Mouse (Mus musculus) CH12.LX (cell line): Measurements from ENCODE around the gene Kcnj10.

Experiments
- CHD1 ChIP-seq: IDR thresholded peaks from 2 replicates; pipeline ENCODE4 v1.6.1; 2012; ENCODE audit warnings: low read depth, low read length, improper control_type of control experiment, inconsistent platforms
- CTCF ChIP-seq, 2 experiments: IDR thresholded peaks in 1 of 2; conservative IDR thresholded peaks in 1 of 2; 2 replicates each; pipeline ENCODE4 v1.5.1; 2011 to 2012; ENCODE audit warnings: low read depth in 2 of 2, low read length in 2 of 2, improper control_type of control experiment in 1 of 2, inconsistent platforms in 1 of 2, mild to moderate bottlenecking in 1 of 2, moderate library complexity in 1 of 2
- ELF1 ChIP-seq: IDR thresholded peaks from 2 replicates; pipeline ENCODE4 v1.6.1; 2014; ENCODE audit warnings: low read depth, mild to moderate bottlenecking, inconsistent platforms, low read length, improper control_type of control experiment
- EP300 ChIP-seq: IDR thresholded peaks from 2 replicates; pipeline ENCODE4 v1.6.1; 2011; ENCODE audit warnings: low read length, improper control_type of control experiment
- HCFC1 ChIP-seq: IDR thresholded peaks from 2 replicates; pipeline ENCODE4 v1.6.1; 2012; ENCODE audit warnings: low read depth, mild to moderate bottlenecking, inconsistent platforms, low read length, improper control_type of control experiment
- IRF4 ChIP-seq: IDR thresholded peaks from 2 replicates; pipeline ENCODE4 v1.6.1; 2014; ENCODE audit warnings: low read depth, mild to moderate bottlenecking, inconsistent platforms, low read length, improper control_type of control experiment
- MEF2A ChIP-seq: IDR thresholded peaks from 2 replicates; pipeline ENCODE4 v1.6.1; 2014; ENCODE audit warnings: low read depth, mild to moderate bottlenecking, inconsistent platforms, low read length, improper control_type of control experiment, borderline replicate concordance
- POLR2A ChIP-seq: IDR thresholded peaks from 2 replicates; pipeline ENCODE4 v1.6.1; 2011; ENCODE audit warnings: low read depth, mild to moderate bottlenecking, improper control_type of control experiment, low read length
- RAD21 ChIP-seq: IDR thresholded peaks from 2 replicates; pipeline ENCODE4 v1.6.1; 2011; ENCODE audit warnings: low read depth, mild to moderate bottlenecking, low read length, improper control_type of control experiment, moderate library complexity
- ZC3H11A ChIP-seq: IDR thresholded peaks from 2 replicates; pipeline ENCODE4 v1.6.1; 2012; ENCODE audit warnings: low read depth, mild to moderate bottlenecking, inconsistent platforms, low read length, improper control_type of control experiment
- ZKSCAN1 ChIP-seq: IDR thresholded peaks from 2 replicates; pipeline ENCODE4 v1.6.1; 2012; ENCODE audit warnings: low read depth, inconsistent platforms, low read length, improper control_type of control experiment, borderline replicate concordance
- ZMIZ1 ChIP-seq: IDR thresholded peaks from 2 replicates; pipeline ENCODE4 v1.6.1; 2012; ENCODE audit warnings: low read depth, mild to moderate bottlenecking, inconsistent platforms, low read length, improper control_type of control experiment

DNA sequence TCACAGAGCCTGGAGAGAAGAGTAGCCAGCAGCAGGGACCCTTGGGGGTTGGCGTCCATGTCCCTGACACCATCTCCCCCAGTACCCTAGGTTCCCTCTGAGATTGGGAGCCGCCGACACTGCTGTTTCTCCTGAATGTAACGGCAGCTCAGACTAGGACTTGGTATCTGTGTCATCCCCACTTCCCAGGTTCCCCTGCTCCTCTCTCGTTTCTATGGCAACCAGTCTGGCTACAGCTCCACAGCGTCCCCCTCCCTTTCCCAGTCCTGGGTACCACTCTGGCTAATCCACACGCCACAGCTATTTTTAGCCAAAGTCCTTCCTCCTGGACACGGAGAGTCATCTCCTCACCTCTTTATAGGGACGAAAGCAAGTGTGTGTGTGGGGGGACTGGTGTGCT is 11.9 kb upstream of the Kcnj10 start, which contains the start of gene Kcnj9:
- no peak for TF ChIP-seq CHD1
- no peak for TF ChIP-seq EP300
- no peak for TF ChIP-seq ZC3H11A
- TF ChIP-seq HCFC1, result no peak
- no peak for TF ChIP-seq CTCF (conservative IDR thresholded peaks at IDR 0.05 in 1 of 2, IDR thresholded peaks at IDR 0.05 in 1 of 2; ENCODE audit: low read depth in 2 of 2, low read length in 2 of 2)
- TF ChIP-seq MEF2A, result no peak
- TF ChIP-seq RAD21, result no peak
- TF ChIP-seq ZKSCAN1, result no peak
- TF ChIP-seq POLR2A, result no peak
- TF ChIP-seq ZMIZ1, result no peak
- no peak for TF ChIP-seq IRF4
- TF ChIP-seq ELF1, result no peak
